Mouse (Mus musculus): ENCODE results near the gene Espn.

The Espn gene

GRCm38 (mm10) chr4:152125161-152126025 is 26.8 kb downstream of the Espn start:
- no peak for DNase-seq (ENCODE audit: low spot score)

- DNase-seq (ENCODE audit: low spot score) = no peak
These were observed 27.7 kb downstream of the Espn start for GRCm38 (mm10) chr4:152124361-152124961.

GRCm38 (mm10) chr4:152121183-152121505 is 31.0 kb downstream of the Espn start:
- no peak for DNase-seq (ENCODE audit: low spot score)

GRCm38 (mm10) chr4:152120311-152121182 is 31.6 kb downstream of the Espn start:
- DNase-seq (ENCODE audit: low spot score) = no peak

- no peak for DNase-seq (ENCODE audit: low spot score)
These were observed 32.5 kb downstream of the Espn start for GRCm38 (mm10) chr4:152119396-152120292.

GRCm38 (mm10) chr4:152117538-152117937 is 34.6 kb downstream of the Espn start:
- DNase-seq (ENCODE audit: low spot score) = no peak

GRCm38 (mm10) chr4:152115921-152116612 is 36.1 kb downstream of the Espn start, which contains the start of gene Tnfrsf25:
Gene Tnfrsf25 (plus strand): TSS chr4:152115934.
- DNase-seq (ENCODE audit: low spot score) = no peak

GRCm38 (mm10) chr4:152114080-152114479 is 38.1 kb downstream of the Espn start:
- no peak for DNase-seq (ENCODE audit: low spot score)

- DNase-seq (ENCODE audit: low spot score) = no peak
These were observed 39.8 kb downstream of the Espn start for GRCm38 (mm10) chr4:152112329-152112728.

GRCm38 (mm10) chr4:152110689-152111088 is 41.5 kb downstream of the Espn start:
- DNase-seq (ENCODE audit: low spot score) = no peak

GRCm38 (mm10) chr4:152109509-152109908 is 42.7 kb downstream of the Espn start:
- no peak for DNase-seq (ENCODE audit: low spot score)

GRCm38 (mm10) chr4:152108673-152109072 is 43.5 kb downstream of the Espn start:
- no peak for DNase-seq (ENCODE audit: low spot score)

GRCm38 (mm10) chr4:152107971-152108509 is 44.1 kb downstream of the Espn start:
- no peak for DNase-seq (ENCODE audit: low spot score)

GRCm38 (mm10) chr4:152107493-152107892 is 44.7 kb downstream of the Espn start:
- DNase-seq (ENCODE audit: low spot score) = no peak

- no peak for DNase-seq (ENCODE audit: low spot score)
These were observed 45.4 kb downstream of the Espn start for GRCm38 (mm10) chr4:152106746-152107145.

- no peak for DNase-seq (ENCODE audit: low spot score)
These were observed 49.1 kb downstream of the Espn start for GRCm38 (mm10) chr4:152103025-152103424.

- DNase-seq (ENCODE audit: low spot score) = no peak
These were observed 50.2 kb downstream of the Espn start for GRCm38 (mm10) chr4:152101921-152102320.

- DNase-seq (ENCODE audit: low spot score) = no peak
These were observed 51.0 kb downstream of the Espn start for GRCm38 (mm10) chr4:152101081-152101653.

- DNase-seq (ENCODE audit: low spot score) = no peak
These were observed 51.6 kb downstream of the Espn start for GRCm38 (mm10) chr4:152100541-152100940.

All from ovary, postnatal 10 days (tissue).